Mouse (Mus musculus) spleen, postnatal 10 days (tissue): Measurements from ENCODE around the gene Hsdl2.
A peak's percentile ranks its signal among the peaks of the same experiment; 100 is the strongest.

Experiments
- DNase-seq, 2 experiments: peaks; one replicate each; pipeline ENCODE4 v3.0.0; 2021 to 2022; ENCODE audit warnings: low spot score in 2 of 2

Gene Hsdl2

DNA sequence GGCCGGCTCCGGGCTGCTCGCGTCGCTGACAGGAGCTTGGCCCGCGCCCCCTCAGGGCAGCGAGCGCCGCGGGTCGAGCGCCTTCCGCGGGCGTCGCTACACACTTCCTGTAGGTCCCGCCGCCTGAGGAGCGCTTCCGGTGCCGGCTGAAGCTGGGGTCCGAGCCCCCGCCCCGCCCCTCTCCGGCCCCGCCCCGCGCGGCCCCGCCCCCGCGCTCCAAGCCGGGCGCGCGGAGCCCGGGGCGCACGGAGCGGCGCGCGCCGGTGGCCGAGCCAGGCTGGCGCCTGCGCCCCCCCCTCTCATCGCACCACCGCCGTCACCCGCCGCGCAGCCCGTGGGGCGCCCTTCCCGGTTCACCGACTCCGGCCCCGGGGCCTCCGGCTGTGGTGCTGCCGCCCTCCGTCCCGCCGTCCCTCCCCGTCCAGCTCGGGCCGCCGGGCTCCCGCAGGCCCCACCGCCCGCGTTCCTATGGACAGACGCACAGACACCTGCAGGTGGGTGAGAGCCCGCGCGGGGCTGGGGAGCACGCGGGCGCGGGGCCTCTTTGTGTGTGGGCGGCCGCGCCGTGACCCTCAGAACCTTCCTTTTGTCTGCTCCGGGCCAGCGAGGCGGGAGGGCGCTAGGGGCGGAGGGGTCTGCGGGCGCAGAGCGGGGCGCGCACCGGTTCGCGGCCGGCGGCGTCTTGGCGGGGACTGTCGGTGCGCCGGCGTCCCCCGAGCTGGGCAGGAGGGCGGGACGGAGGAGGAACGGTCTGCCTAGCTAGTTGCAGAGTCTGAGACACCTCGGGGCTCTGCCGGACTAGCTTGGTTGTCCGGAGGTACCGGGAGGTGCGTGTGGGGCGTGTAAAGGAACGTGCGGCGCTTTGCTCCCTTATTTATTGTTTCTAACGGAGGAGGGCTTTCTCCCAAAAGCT lies 44.9 kb downstream of the Hsdl2 start, which contains the start of gene E130308A19Rik:
Gene E130308A19Rik, plus strand, starts transcription at position 214 of the 913 bp plus-strand sequence.
- peak; percentile 76 to 85 for DNase-seq

DNA sequence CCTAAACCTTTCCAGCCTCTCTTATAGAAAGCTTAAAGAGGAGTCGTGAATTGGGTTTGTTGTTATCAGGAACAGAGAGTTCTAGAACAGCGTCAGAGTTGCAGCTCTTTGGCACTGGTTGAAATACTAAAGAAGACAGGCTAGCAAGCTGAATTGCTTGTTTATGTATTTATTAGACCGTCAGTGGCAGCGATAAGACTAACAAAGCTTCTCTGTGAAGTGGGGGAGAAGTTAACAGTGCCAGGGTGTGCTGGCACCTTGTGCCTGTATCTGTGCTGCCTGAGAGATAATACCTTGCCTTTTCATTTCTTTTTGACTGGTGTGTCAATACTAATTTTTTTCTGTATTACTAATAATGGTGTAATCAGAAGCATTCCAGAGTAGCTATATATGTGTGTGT lies 46.9 kb downstream of the Hsdl2 start:
- no peak for DNase-seq

DNA sequence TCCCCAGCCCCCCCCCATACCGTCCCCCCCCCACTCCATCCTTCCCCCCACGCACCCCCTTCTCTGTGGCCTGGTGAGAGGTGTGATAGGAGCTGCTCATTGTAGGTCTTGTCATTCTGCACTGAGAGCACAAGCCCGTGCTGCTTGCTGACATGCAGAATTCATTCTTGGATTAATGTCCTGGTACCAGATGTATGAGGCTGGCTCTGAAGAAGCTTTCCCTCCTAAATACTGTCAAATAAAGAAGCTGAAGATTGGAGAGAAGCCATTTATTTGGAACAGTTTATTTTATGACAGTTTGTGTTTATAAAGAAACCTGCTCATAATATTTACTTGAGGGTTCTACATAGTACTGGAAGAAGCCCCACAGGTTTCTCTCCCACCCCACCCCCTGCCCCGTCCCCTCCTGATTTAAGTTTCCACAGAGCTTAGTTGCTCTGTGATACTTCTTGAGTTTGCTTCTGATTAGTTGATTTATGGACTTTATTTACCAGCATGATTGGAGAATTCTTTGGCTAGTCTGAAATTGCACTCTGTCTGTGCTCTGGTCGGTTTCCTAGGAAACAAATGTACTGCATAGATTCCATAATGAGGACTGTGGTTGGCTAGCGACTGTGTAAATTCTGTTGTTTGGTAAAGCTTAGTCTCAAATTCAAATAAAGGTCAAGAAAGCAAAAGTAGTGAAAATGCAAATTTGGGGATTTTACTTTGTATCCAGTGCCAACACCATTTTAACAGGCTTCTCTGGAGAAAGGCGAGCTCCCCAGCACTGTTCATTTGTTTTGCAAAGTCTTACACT lies 47.9 kb downstream of the Hsdl2 start:
- DNase-seq: no peak

DNA sequence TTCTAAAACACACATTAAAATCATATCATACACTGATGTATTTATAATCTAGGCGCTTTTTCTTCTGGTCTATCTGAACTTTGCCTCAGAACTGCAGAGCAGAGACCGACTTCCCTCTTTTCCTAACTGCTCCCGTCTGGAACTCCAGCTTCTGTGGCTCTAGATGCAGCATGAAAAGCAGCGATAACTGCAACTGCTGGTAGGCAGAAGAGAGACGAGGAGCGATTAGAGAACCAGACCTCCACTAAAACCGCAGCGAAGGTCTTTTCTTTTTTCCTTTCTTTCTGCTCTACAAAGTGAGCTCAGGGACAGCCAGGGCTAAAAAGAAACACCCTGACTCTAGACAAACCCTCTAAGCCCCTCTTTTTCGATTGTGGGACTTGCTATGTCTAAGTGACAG lies 48.8 kb downstream of the Hsdl2 start:
- no peak for DNase-seq

DNA sequence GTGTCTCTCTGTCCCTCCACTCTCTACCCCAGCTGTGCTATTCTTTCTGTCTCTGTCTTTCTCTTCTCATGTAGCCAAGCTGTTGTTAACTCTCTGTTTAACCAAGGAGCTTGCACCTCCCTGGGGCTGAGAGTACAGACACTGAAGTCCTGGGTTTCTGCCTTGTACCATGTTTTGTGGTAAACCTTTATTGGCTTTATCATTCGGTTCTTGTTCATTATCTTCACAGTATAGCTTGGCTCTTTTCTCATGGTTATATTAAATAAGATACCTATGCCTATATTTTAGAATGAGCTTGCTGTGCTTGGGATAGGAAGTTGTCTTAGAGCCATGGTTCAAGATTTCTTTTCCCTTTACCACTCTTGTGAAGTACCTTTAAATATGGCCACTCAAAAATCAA lies 53.2 kb downstream of the Hsdl2 start:
- no peak for DNase-seq

DNA sequence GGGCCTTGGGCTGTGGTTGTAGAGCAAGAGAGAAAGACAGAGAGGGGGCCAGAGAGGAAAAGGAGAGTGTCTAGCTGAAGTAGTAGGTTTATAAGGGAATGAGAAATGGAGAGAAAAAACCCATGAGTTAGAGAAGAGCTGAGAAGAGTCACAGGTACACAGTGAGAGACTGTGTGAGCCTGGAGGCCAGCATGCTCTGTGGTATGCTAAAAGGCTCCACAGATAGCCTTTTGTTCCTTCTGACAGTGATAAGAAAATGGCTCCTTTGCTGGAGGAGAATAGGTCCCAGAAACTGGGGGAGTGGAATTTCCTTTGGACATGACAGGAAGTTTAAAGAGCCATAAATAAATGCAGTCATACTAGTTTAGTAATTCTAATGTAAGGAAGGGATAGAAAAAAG lies 57.8 kb downstream of the Hsdl2 start:
- no peak for DNase-seq

DNA sequence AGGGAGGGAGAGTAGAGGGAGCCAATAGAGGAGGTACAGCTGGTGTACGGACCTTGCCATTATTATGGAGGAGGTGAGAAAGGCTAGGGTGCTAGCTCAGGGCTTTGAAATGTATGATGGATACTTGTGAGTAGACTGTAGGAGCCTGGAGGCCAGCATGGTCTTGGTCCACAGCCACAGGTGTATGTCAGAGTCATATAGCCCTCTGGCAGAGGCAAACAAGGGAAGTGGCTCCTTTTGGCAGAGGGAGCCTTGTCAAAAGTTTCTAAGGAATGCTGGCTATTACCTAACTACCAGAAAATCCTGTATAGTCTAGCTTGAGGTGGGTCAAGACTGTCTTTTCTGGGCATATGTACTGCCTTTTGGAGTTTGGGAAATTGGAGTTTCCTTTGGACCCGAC lies 59.4 kb downstream of the Hsdl2 start:
- DNase-seq: no peak

DNA sequence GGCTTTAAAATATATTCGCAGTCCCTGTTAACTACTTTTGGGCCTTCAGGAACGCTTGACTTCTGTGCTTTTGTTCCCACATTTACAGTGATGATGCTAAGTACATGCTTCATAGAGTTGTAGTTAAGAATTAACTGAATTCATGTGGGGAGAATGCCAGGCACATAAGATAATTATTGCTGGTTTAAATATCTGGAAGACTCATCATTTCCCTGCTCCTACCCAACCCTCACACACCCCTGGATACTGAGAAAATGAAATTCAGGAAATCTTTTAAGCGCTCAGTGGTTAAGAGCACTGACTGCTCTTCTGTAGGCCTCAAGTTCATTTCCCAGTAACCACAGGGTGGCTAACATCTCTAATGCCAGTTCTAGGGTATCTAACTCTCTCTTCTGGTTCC lies 60.7 kb downstream of the Hsdl2 start:
- DNase-seq: no peak

DNA sequence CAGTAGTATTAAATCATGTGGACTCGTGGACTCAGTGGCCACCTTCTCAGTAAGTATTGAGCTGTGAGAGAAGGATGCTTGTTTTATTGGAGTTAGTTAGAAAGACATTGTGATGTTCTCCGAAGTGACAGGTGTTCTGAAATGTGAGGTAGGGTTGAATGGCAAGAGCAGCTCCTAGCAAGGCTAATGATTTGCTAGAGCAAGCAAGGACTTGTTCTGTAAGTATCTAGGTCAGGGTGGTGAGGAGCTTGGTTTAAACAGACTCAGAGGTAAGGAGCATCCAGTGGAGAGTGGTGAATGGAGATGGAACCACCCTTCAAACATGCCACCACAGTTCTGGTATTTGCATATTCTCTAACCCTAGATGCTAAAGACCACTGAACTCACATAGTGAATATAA lies 61.3 kb downstream of the Hsdl2 start:
- DNase-seq: no peak

DNA sequence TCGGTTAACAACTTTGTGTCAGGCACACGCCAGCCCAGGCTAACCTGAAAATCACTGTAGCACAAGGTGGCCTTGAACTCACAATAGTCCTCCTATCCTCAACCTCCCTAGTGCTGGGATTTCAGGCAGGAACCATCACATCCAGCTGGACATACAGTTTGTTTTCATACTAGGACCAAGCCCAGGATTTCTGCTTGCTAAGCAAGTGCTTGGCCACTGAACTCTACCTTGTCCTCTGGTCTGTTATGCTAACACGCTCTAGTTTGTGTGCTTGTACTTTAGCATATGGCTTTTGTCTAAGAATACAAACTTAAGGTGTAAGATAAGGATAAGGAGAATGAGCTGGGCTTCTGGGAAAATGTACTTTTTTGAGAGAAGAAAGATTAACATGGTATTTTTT lies 63.1 kb downstream of the Hsdl2 start:
- no peak for DNase-seq

DNA sequence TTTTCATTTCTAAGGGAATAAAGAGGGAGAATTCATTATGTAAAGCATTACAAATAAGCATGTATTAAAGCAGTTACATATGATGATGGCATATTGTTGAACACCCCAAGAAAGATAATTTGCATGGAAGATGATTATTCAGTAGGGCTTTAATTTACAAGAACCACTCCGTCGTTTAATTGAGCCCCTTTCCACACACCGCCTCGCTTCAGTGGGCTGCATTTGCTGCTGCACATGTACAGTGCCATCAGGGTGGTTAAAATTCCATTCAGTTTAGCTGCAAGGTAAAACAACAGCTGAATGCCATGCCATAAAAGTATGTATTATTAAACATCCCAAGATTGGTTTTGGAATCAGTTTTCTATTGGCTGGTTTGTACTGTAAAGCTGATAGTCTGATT lies 63.6 kb downstream of the Hsdl2 start:
- DNase-seq: no peak

DNA sequence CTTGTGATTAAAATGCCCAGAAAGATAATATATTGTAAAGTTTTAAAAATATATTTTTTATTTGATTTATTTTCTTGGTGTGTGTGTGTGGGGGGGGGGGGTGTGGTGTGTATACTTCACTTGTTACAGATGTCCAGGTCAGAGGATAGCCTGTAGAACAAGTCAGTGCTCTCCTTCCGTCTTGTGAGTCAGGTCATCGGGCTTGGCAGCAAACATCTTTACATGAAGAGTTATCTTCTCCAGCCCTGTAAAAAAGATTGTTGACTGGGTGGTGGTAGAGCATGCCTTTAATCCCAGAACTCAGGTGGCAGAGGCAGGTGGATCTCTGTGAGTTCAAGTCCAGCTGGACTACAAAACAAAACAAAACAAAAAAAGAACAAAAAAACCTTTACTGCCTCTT lies 64.2 kb downstream of the Hsdl2 start:
- no peak for DNase-seq

DNA sequence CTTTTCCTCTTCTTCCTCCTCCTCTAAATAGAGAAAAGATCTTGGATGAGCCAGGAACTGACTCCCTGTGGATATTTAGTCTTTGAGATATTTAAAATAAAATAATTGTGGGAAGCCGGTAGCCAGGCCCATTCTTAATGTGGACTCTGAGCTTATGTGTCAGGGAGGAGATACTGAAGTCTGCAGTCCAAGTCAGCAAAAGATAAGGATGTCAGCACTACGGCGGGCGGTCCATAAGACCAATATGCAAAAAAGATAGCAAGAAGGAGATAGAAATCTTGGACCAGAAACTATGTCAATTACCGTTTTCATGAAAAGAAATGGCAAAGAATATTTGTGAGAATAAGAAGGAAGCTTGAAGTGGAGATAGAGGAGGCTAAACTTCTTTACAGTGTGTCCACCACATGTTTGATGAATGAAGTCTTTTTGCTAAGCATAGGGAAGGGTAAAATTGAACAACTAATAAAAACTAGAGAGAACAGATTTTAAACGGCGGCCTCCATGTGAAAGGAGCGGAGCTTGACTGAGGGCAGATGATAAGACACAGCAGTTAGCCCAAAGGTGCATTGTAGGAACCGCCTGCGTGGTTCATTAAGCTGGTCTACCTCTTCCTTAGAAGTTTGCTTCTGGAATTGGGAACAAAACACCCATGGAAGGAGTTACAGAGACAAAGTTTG lies 64.8 kb downstream of the Hsdl2 start:
- DNase-seq: no peak

DNA sequence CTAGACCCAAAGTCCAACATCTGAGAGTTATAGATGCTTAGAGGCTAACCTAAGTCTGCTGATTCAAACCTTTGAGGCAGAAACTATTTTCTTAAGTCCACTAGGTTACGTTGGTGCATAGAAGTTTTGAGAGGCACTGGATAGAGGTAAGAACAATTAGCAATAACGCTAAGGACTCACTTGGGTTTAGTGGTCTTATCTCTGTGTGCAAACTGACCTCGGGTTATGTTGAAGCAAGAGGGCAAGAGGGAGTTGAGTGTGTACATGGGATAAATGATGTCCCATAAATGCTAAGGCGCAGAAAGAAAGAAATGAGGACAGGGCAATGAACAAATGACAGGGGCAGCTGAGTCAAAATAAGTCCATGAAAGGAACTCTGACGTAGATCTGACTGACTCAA lies 67.8 kb downstream of the Hsdl2 start:
- DNase-seq: no peak

DNA sequence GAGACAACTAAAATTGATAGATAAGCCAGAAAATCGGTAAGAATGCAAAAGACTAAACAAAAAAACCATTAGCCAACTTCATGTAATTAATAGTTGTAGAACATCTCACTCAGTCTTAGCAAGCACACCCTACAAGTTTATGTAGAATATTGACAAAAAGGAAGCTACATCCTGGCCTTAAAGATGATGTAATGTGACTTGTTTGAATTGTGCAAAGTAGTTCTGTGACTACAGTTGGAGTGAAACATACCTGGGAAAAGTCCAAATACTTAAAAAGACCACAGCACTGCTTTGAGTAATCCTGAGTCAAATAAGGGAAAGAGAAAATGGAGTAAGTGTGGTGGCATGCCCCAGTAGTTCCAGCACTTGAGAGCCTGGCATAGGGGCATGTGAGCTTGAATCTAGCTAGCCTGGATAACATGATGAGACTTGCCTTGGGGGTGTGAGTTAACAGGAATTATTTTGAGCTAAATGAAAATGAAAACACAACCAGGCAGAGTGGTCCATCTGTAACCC lies 70.9 kb downstream of the Hsdl2 start:
- no peak for DNase-seq

DNA sequence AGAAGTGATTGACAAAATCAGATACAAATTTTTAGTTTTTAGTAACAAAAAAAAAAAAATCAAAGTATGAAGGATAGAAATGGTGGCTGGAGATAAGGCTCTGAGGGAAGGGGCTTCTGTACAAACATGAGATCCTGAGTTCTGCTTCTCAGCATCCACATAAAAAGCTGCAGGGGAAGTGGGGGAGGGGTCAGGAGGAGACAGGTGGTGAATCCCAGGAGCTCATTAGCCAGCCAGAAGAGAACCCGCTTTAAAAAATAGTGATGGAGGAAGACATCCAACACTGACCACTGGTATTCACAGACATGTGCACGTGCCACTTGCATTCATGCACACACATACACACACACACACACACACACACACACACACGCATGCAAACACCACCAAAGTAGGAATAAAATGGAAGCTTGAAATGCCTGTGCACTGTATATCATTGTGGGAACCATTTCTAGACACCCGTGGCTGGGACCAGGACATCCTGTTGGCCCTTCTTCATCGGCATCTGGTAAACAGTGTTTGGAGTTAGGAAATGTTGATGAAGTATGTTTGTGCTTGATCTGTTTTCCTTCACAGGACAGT lies 74.8 kb downstream of the Hsdl2 start:
- DNase-seq: no peak

DNA sequence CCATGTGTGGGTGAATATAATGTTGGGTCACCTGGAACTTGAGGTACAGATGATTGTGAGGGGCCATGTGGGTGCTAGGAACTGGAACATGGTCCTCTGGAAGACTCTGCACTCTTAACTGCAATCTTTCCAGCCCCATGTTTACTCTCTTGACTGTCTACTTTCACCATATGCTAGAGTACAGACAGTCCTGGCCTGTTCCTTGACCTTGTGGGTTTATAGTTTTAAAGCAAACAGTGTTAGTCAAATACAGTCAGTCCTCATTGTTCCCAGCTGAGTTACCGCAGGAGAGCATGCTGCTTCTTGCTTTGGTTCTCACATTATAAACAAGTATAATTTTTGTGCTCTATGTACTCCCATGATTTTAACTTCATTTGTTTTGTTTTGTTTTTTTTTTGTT lies 80.8 kb downstream of the Hsdl2 start:
- no peak for DNase-seq

DNA sequence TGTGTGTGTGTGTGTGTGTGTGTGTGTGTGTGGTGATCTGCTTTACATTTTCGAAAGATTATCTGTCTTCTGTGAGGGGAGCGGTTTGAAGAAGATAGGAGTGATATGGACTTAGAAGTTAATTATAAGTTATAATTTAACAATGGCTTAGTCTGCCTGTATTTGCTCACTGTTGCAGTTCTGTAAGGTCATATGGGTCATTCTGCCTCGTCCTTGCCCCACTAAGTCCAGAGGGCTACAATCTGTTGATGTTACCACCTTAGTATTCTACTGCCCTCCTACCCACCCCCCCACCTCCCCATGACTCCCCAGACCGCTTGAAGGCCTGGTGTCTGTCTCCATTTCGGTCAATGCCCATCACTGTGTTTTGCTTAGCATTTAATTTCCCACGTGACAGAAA lies 82.1 kb downstream of the Hsdl2 start:
- no peak for DNase-seq

DNA sequence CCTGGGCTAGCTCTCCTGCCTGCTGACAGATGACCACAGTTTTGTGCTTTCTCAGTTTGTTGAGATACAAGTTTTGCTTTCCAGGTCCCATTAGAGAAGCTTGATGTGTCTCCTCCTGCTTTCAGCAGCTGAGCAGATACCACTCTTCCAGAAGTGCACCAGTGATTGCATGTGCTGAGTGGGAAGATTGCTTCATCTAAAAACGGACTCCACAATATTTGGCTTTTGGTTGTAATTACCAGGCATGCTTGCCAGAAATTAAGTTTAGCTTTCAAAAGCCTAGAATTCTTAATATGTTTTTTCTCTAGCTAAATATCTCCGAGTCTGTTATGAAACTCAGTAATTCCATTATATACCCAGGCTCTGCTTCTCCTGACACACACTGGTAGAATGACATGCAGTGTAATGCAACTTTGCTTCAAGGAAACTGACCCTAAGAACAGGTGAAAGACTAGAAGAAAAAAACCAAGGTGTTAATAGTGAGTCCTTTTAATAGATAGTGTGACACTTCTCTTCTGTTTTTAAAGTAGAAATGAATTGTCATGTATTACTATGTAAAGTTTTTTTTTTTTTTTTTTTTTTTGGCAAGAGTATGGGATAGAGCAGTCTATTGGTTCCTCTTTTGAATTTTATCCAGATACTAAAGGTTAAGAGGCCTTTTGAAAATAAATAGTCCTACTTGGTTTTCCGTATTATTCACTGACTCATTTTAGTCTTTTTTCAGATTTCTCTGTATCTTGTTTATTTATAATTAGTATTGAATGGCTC lies 85.4 kb downstream of the Hsdl2 start:
- DNase-seq: no peak

DNA sequence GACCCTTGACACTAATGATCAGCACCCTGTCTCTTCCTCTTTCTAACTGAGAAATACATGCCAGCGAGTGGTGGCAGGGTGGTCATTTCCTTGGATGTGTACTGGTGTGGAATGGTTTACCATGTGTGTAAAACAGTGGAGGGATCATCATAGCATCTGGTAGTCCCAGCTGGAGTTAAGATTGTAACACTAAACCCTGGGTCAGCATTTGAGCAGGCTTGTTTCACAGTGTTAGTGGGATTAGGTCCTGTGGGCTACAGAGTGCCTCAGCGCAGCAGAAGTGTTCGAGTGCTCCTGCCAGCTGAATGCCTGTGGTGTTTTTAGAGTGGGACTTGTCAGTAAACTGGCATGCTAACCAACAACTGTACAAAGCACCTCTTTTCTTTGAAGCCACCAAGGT lies 86.7 kb downstream of the Hsdl2 start:
- no peak for DNase-seq
